ENCODE assay signal across 18 mouse cellular contexts in the genomic region with DNA sequence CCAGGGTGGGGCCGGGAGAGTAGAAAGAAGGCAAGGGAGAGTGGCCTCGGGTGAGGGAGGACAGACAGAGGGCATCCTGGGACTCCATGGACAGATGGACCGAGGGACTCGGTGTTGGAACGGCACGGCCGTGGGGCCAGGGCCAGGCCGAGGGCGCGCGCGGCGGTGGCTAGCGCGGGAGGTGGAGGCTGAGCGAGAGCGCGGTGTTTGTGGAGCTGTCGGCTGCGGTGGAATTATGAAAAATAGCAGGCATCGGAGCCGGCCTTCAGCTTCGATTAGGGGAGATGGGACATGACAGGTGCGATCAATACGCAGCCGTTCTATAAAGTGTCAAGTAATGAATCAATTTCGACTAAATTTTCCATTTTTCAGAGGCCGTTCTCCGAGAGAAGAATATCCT. TPM values are rescaled to one million over a fixed set of nuclear protein-coding genes. Genes with fewer than 3 reads are reported as not detected.
DNase-seq lines count a peak whose midpoint lies in the region; ATAC-seq lines count a peak whose summit lies in the region.
"Had no signal": no experiment of that assay in that cellular context is flagged by ENCODE, and none has a peak within 500 bp of the region (broad histone marks: within the 10 kb centered on the region; RNA-seq: fewer than 3 reads in every experiment).

No protein-coding gene starts in this region.

- H3K36me3 ChIP-seq in embryonic facial prominence, embryonic 14.5 days (ENCODE audit: control insufficient read depth, insufficient read depth, low read length) = no peaks in the 10 kb centered on the region
- no peaks in the 10 kb centered on the region for H3K36me3 ChIP-seq in hindbrain, embryonic 13.5 days
- H3K36me3 ChIP-seq in midbrain, embryonic 15.5 days (replicated peaks) = no peaks in the 10 kb centered on the region

- no peak for ATAC-seq in embryonic facial prominence, embryonic 14.5 days (ENCODE audit: low read depth)
- no peak for ATAC-seq in hindbrain, embryonic 13.5 days (ENCODE audit: low FRiP score)
- ATAC-seq in midbrain, embryonic 15.5 days (replicated peaks) = no peak

- intact Hi-C loops in left cerebral cortex, postnatal 36 days (cut with DNase I) = no loop called here

- 2% methylated on average over 29 of the region's 29 CpGs for WGBS in embryonic facial prominence, embryonic 14.5 days
- 1% methylated on average over 29 of the region's 29 CpGs for WGBS in hindbrain, embryonic 13.5 days
- under 1% methylated on average over 29 of the region's 29 CpGs for WGBS in midbrain, embryonic 15.5 days

- H3K4me3 ChIP-seq in embryonic facial prominence, embryonic 14.5 days (ENCODE audit: low read depth, low read length) = no peak overlapping the region; the same call in 1 of the 2 replicates
- H3K4me3 ChIP-seq in hindbrain, embryonic 13.5 days = peak overlapping the region; percentile 13
- H3K4me3 ChIP-seq in midbrain, embryonic 15.5 days = peak overlapping the region; percentile 23

- no peak overlapping the region for H3K27ac ChIP-seq in embryonic facial prominence, embryonic 14.5 days (replicated peaks; ENCODE audit: low read depth, low read length)
- peak overlapping the region; percentile 35 for H3K27ac ChIP-seq in hindbrain, embryonic 13.5 days
- H3K27ac ChIP-seq in midbrain, embryonic 15.5 days = no peak overlapping the region

- peak; percentile 31 to 54 for DNase-seq in cerebellum, postnatal 25 days
- no peak for DNase-seq in cerebellum, adult 9-11 months
- DNase-seq in embryonic facial prominence, embryonic 14.5 days (ENCODE audit: low spot score) = no peak
- no peak for DNase-seq in adrenal gland, adult (ENCODE audit: inconsistent age in 2 of 2, low spot score in 1 of 2)
- no peak for DNase-seq in adrenal gland, postnatal 4 days (ENCODE audit: low spot score in 2 of 2)
- no peak for DNase-seq in left cerebral cortex, postnatal 36 days (ENCODE audit: low spot score in 2 of 2)
- DNase-seq: adrenal gland, postnatal 14 days; embryo, embryonic 11 days; gastrocnemius, postnatal 10 days; heart, postnatal 4 days; kidney, adult 2 months; kidney, postnatal 36 days; lung, adult 2 months; right cerebral cortex, postnatal 25 days had no signal

- no peaks in the 10 kb centered on the region for H3K9me3 ChIP-seq in embryonic facial prominence, embryonic 14.5 days (ENCODE audit: control insufficient read depth, low read length)
- no peaks in the 10 kb centered on the region for H3K9me3 ChIP-seq in hindbrain, embryonic 13.5 days
- H3K9me3 ChIP-seq in midbrain, embryonic 15.5 days = no peaks in the 10 kb centered on the region

- no peaks in the 10 kb centered on the region for H3K4me1 ChIP-seq in embryonic facial prominence, embryonic 14.5 days (ENCODE audit: control insufficient read depth, insufficient read depth, low read length)
- H3K4me1 ChIP-seq in hindbrain, embryonic 13.5 days (replicated peaks) = peaks cover 66% of the 10 kb centered on the region
- peaks cover 32% of the 10 kb centered on the region for H3K4me1 ChIP-seq in midbrain, embryonic 15.5 days

- 0 out of 2 replicates have a peak overlapping the region, but pooled peaks have one; percentile 10 for H3K4me2 ChIP-seq in embryonic facial prominence, embryonic 14.5 days (ENCODE audit: low read depth, low read length)
- peak overlapping the region; percentile 32 for H3K4me2 ChIP-seq in hindbrain, embryonic 13.5 days
- H3K4me2 ChIP-seq in midbrain, embryonic 15.5 days = peak overlapping the region; percentile 47

- H3K9ac ChIP-seq in embryonic facial prominence, embryonic 14.5 days (ENCODE audit: low read depth, low read length) = no peak overlapping the region
- peak overlapping the region; percentile 44 for H3K9ac ChIP-seq in hindbrain, embryonic 13.5 days
- peak overlapping the region; percentile 25; the same call in 1 of the 2 replicates for H3K9ac ChIP-seq in midbrain, embryonic 15.5 days

- H3K27me3 ChIP-seq in embryonic facial prominence, embryonic 14.5 days (replicated peaks; ENCODE audit: control insufficient read depth, insufficient read depth, low read length) = peaks cover 100% of the 10 kb centered on the region
- H3K27me3 ChIP-seq in hindbrain, embryonic 13.5 days = peaks cover 99% of the 10 kb centered on the region
- peaks cover 91% of the 10 kb centered on the region for H3K27me3 ChIP-seq in midbrain, embryonic 15.5 days (replicated peaks)

RNA-seq across cellular contexts. Expression of a gene that starts 4.5 kb away (rescaled TPM):
- polyA plus RNA-seq in embryonic facial prominence, embryonic 14.5 days (2014; fragmentation: Nextera tagmentation; extraction: Ambion mirVana) = not detected in 2 replicates
- 5.1 and 5.8 TPM in 2 replicates for polyA plus RNA-seq in hindbrain, embryonic 13.5 days (2015; fragmentation: Nextera tagmentation; extraction: Ambion mirVana)
- 5.0 and 6.4 TPM in 2 replicates for polyA plus RNA-seq in midbrain, embryonic 15.5 days (2015; fragmentation: Nextera tagmentation; extraction: Ambion mirVana)
- not detected for total RNA-seq in adrenal gland, postnatal 4 days (2021)
- total RNA-seq in left cerebral cortex, postnatal 36 days (2021) = not detected
- total RNA-seq: adrenal gland, postnatal 14 days; gastrocnemius, postnatal 10 days; heart, postnatal 4 days; left cerebral cortex, adult 8-10 months; megakaryocyte progenitor cell, adult 5-6 weeks had no signal
- polyA plus RNA-seq: kidney, adult 2 months; lung, adult 2 months had no signal

RNA-seq across cellular contexts. Expression of a gene that starts 23.8 kb away (rescaled TPM):
- 218 and 219 TPM in 2 replicates for polyA plus RNA-seq in embryonic facial prominence, embryonic 14.5 days (2014; fragmentation: Nextera tagmentation; extraction: Ambion mirVana)
- 220 and 226 TPM in 2 replicates for polyA plus RNA-seq in hindbrain, embryonic 13.5 days (2015; fragmentation: Nextera tagmentation; extraction: Ambion mirVana)
- polyA plus RNA-seq in midbrain, embryonic 15.5 days (2015; fragmentation: Nextera tagmentation; extraction: Ambion mirVana) = 275 and 289 TPM in 2 replicates
- 100 to 1,000 TPM; 204 to 208 TPM for total RNA-seq in adrenal gland, postnatal 4 days (2021)
- total RNA-seq in left cerebral cortex, postnatal 36 days (2021) = 100 to 1,000 TPM; 276 to 329 TPM

RNA-seq across cellular contexts. Expression of a gene that starts 46.1 kb away (rescaled TPM):
- polyA plus RNA-seq in embryonic facial prominence, embryonic 14.5 days (2014; fragmentation: Nextera tagmentation; extraction: Ambion mirVana) = 86.7 and 89.3 TPM in 2 replicates
- polyA plus RNA-seq in hindbrain, embryonic 13.5 days (2015; fragmentation: Nextera tagmentation; extraction: Ambion mirVana) = 56.0 and 56.4 TPM in 2 replicates
- polyA plus RNA-seq in midbrain, embryonic 15.5 days (2015; fragmentation: Nextera tagmentation; extraction: Ambion mirVana) = 69.9 and 70.0 TPM in 2 replicates
- 100 to 1,000 TPM; 159 to 161 TPM for total RNA-seq in adrenal gland, postnatal 4 days (2021)
- total RNA-seq in left cerebral cortex, postnatal 36 days (2021) = 10 to 100 TPM; 58.2 to 98.5 TPM

RNA-seq across cellular contexts. Expression of a gene that starts 51.6 kb away (rescaled TPM):
- polyA plus RNA-seq in embryonic facial prominence, embryonic 14.5 days (2014; fragmentation: Nextera tagmentation; extraction: Ambion mirVana) = 0.35 and 0.60 TPM in 2 replicates
- polyA plus RNA-seq in hindbrain, embryonic 13.5 days (2015; fragmentation: Nextera tagmentation; extraction: Ambion mirVana) = 0.35 and 0.38 TPM in 2 replicates
- polyA plus RNA-seq in midbrain, embryonic 15.5 days (2015; fragmentation: Nextera tagmentation; extraction: Ambion mirVana) = 0.42 and 0.49 TPM in 2 replicates
- 1 to 10 TPM; 1.1 to 3.2 TPM for total RNA-seq in adrenal gland, postnatal 4 days (2021)
- total RNA-seq in left cerebral cortex, postnatal 36 days (2021) = under 1 TPM; 0.49 to 0.54 TPM

RNA-seq across cellular contexts. Expression of a gene that starts 57.0 kb away (rescaled TPM):
- 7.2 and 9.0 TPM in 2 replicates for polyA plus RNA-seq in embryonic facial prominence, embryonic 14.5 days (2014; fragmentation: Nextera tagmentation; extraction: Ambion mirVana)
- 253 and 258 TPM in 2 replicates for polyA plus RNA-seq in hindbrain, embryonic 13.5 days (2015; fragmentation: Nextera tagmentation; extraction: Ambion mirVana)
- polyA plus RNA-seq in midbrain, embryonic 15.5 days (2015; fragmentation: Nextera tagmentation; extraction: Ambion mirVana) = 405 and 430 TPM in 2 replicates
- 10 to 100 TPM; 66.4 to 69.0 TPM for total RNA-seq in adrenal gland, postnatal 4 days (2021)
- 1,000 to 10,000 TPM; 2,106 to 2,179 TPM for total RNA-seq in left cerebral cortex, postnatal 36 days (2021)

Comparison
In these comparisons a context has a peak if more than half of its experiments do, and no peak if none do; other contexts are left out.
1. DNase-seq: peak in cerebellum, postnatal 25 days (2 of 2); none in cerebellum, adult 9-11 months (single experiment), embryonic facial prominence, embryonic 14.5 days (single experiment), adrenal gland, adult (0 of 2), adrenal gland, postnatal 4 days (0 of 2) and left cerebral cortex, postnatal 36 days (0 of 2).
2. Peak in every context shown above with its lines, with median percentiles within 50 percentile points of each other: H3K4me2 ChIP-seq.